Mouse (Mus musculus) intestine, embryonic 14.5 days (tissue): ENCODE measurements around the gene Zbed4. TPM values are rescaled to one million over a fixed set of nuclear protein-coding genes. Genes with fewer than 3 reads are reported as not detected.
A peak's percentile ranks its signal among the peaks of the same experiment; 100 is the strongest.

Experiments
- ATAC-seq: fragments of 200-750 bp; cut with Nextera tagmentation; replicated peaks from 2 replicates; pipeline ENCODE4 v1.8.0; 2017; ENCODE audit warnings: low read depth, moderate number of reproducible peaks, moderate TSS enrichment, moderate library complexity; ENCODE audit not compliant: low FRiP score, low TSS enrichment
- DNase-seq: peaks from one replicate; pipeline ENCODE4 v3.0.0-alpha.2; 2018; ENCODE audit warnings: low spot score
- H3K27ac ChIP-seq: fragments of 300-500 bp; sonication (generic); 2 replicates; pipeline ENCODE4 v1.5.1; 2014; ENCODE audit warnings: low read depth, mild to moderate bottlenecking, control low read depth
- H3K27me3 ChIP-seq: fragments of 300-500 bp; sonication (generic); replicated peaks from 2 replicates; pipeline ENCODE4 v1.6.1; 2014; ENCODE audit warnings: low read length, control low read depth; ENCODE audit not compliant: control insufficient read depth, insufficient read depth
- H3K36me3 ChIP-seq: fragments of 300-500 bp; sonication (generic); 2 replicates; pipeline ENCODE4 v1.6.1; 2014; ENCODE audit warnings: low read length, control low read depth; ENCODE audit not compliant: control insufficient read depth, insufficient read depth
- H3K4me1 ChIP-seq: fragments of 300-500 bp; sonication (generic); replicated peaks from 2 replicates; pipeline ENCODE4 v1.6.1; 2014; ENCODE audit warnings: low read length, control low read depth, mixed read lengths; ENCODE audit not compliant: control insufficient read depth, insufficient read depth
- H3K4me2 ChIP-seq: fragments of 300-500 bp; sonication (generic); 2 replicates; pipeline ENCODE4 v1.6.1; 2014; ENCODE audit warnings: low read length
- H3K4me3 ChIP-seq: fragments of 300-500 bp; sonication (generic); 2 replicates; pipeline ENCODE4 v1.5.1; 2014; ENCODE audit warnings: low read depth, low read length, control low read depth, mixed read lengths
- H3K9ac ChIP-seq: fragments of 300-500 bp; sonication (generic); 2 replicates; pipeline ENCODE4 v1.6.1; 2014; ENCODE audit warnings: mild to moderate bottlenecking, low read length
- H3K9me3 ChIP-seq: fragments of 300-500 bp; sonication (generic); 2 replicates; pipeline ENCODE4 v1.6.1; 2016; ENCODE audit warnings: low read length, control low read depth; ENCODE audit not compliant: control insufficient read depth
- WGBS: fragments of 180-500 bp; shearing (Covaris S2); extraction: QIAGEN DNeasy Blood & Tissue Kit; methylation state at CpG from one replicate; pipeline ENCODE4 v1.1.7; 2014; 5-methylcytosine and 5-hydroxymethylcytosine counted together
- polyA plus RNA-seq: library from polyadenylated mRNA; unstranded; fragments of >200 nt; fragmentation: Nextera tagmentation; extraction: Ambion mirVana; gene quantifications from 2 replicates; pipeline ENCODE4 v1.2.1, GENCODE M21; 2014

Gene Zbed4
- polyA plus RNA-seq, 1 experiment from 2014 or later, result 19.5 TPM

- 94% methylated on average over 15 of the region's 15 CpGs for WGBS
- Histone ChIP-seq H3K9ac (no peak overlapping the region), H3K27ac (no peak overlapping the region), H3K4me1 (no peaks in the 10 kb centered on the region), H3K36me3 (peaks cover 97% of the 10 kb centered on the region), H3K4me3 (no peak overlapping the region), H3K4me2 (no peak overlapping the region), H3K9me3 (no peaks in the 10 kb centered on the region), H3K27me3 (no peaks in the 10 kb centered on the region)
- DNase-seq, result no peak
- no peak for ATAC-seq
Observed at GRCm38 (mm10) chr15:88712501-88712900, 39.0 kb upstream of the Zbed4 start.

GRCm38 (mm10) chr15:88714021-88714589 is 37.4 kb upstream of the Zbed4 start:
- Histone ChIP-seq H3K4me1 (no peaks in the 10 kb centered on the region), H3K4me3 (no peak overlapping the region), H3K27me3 (no peaks in the 10 kb centered on the region), H3K36me3 (peaks cover 96% of the 10 kb centered on the region), H3K4me2 (no peak overlapping the region), H3K27ac (no peak overlapping the region), H3K9me3 (no peaks in the 10 kb centered on the region), H3K9ac (no peak overlapping the region)
- DNase-seq (no peak), ATAC-seq (no peak)
- 90% methylated on average over 6 of the region's 6 CpGs for WGBS

GRCm38 (mm10) chr15:88716350-88716749 is 35.1 kb upstream of the Zbed4 start:
- DNase-seq, result no peak
- H3K27me3 ChIP-seq, result no peaks in the 10 kb centered on the region

DNA sequence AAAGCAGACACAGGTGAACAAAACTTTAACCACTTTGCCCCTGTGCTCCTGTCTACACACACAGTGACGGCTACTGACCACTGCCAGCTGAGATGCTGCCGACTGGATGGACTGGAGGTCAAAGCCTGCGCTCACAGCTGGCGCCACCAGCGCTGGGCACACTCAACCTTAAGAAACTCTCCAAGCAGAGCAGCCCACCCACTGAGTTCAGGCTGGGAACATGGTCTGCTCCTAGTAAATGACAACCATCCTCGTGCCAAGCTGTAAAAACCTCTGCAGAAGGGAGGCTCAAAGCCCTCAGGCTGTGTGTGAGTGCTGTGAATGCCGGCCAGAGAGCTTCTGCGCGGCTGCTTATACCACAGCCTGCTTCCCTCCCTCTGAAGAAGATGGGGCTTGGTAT is 34.2 kb upstream of the Zbed4 start:
- H3K9me3 ChIP-seq, result no peaks in the 10 kb centered on the region
- peaks cover 91% of the 10 kb centered on the region for H3K36me3 ChIP-seq
- WGBS, result 76% methylated on average over 9 of the region's 9 CpGs
- no peak overlapping the region for H3K4me3 ChIP-seq
- H3K4me1 ChIP-seq, result no peaks in the 10 kb centered on the region
- no peak for ATAC-seq
- no peak overlapping the region for H3K27ac ChIP-seq
- no peak for DNase-seq
- H3K4me2 ChIP-seq, result no peak overlapping the region
- H3K9ac ChIP-seq, result no peak overlapping the region
- H3K27me3 ChIP-seq, result no peaks in the 10 kb centered on the region

More at GRCm38 (mm10) chr15:88716350-88716749, 35.1 kb upstream of the Zbed4 start:
- no peak overlapping the region for H3K27ac ChIP-seq
- no peaks in the 10 kb centered on the region for H3K4me1 ChIP-seq
- no peak overlapping the region for H3K9ac ChIP-seq
- H3K4me3 ChIP-seq, result no peak overlapping the region
- no peak for ATAC-seq
- peaks cover 92% of the 10 kb centered on the region for H3K36me3 ChIP-seq
- no peaks in the 10 kb centered on the region for H3K9me3 ChIP-seq
- no peak overlapping the region for H3K4me2 ChIP-seq

DNA sequence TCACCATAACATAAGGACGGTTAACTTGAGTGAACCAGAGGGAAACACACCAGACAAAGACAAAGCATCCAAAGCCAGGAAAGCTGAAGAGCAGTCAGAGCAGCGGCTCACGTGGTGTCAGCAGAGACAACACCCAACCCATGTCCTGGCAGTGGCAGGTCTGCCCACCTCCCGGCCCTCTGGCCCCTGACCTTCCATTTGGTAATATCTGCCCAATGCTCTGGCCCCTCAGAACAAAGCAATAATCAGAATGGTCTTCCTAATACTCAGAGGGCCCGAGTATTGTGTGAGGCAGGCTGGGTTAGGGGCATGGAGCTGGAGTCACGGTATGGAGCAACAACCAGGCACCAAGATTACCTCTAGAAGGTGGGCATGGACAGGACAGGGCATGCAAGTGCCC is 28.3 kb upstream of the Zbed4 start:
- peaks cover 85% of the 10 kb centered on the region for H3K36me3 ChIP-seq
- H3K27me3 ChIP-seq, result no peaks in the 10 kb centered on the region
- 79% methylated on average over 6 of the region's 6 CpGs for WGBS
- ATAC-seq (no peak), DNase-seq (no peak)
- no peak overlapping the region for H3K27ac ChIP-seq
- no peak overlapping the region for H3K4me3 ChIP-seq
- no peak overlapping the region for H3K4me2 ChIP-seq
- H3K9ac ChIP-seq, result no peak overlapping the region
- H3K9me3 ChIP-seq, result no peaks in the 10 kb centered on the region
- no peaks in the 10 kb centered on the region for H3K4me1 ChIP-seq

DNA sequence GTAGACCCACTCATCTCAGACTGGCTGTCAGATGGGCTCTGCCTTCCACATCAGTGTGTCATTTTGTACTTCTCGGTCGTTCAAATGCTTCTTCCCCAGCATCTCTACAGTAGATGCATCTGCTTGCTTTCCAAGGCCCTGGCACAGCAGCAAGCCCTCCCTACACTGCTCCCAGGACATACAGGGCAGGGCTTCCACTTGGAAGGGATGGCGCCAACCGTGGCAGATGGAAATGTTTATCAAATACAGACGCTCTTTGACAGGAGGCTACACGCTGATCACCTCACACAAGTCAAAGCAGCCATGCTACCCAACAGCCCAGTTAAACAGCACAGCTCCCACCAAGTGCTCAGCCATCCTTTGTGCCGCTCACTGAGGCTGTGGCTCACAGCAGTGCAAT is 27.1 kb upstream of the Zbed4 start:
- WGBS, result 81% methylated on average over 7 of the region's 7 CpGs
- no peak overlapping the region for H3K4me2 ChIP-seq
- no peak overlapping the region for H3K4me3 ChIP-seq
- H3K27me3 ChIP-seq, result no peaks in the 10 kb centered on the region
- H3K4me1 ChIP-seq, result no peaks in the 10 kb centered on the region
- H3K9ac ChIP-seq, result no peak overlapping the region
- no peaks in the 10 kb centered on the region for H3K9me3 ChIP-seq
- no peak overlapping the region for H3K27ac ChIP-seq
- ATAC-seq (no peak), DNase-seq (no peak)
- H3K36me3 ChIP-seq, result peaks cover 84% of the 10 kb centered on the region

DNA sequence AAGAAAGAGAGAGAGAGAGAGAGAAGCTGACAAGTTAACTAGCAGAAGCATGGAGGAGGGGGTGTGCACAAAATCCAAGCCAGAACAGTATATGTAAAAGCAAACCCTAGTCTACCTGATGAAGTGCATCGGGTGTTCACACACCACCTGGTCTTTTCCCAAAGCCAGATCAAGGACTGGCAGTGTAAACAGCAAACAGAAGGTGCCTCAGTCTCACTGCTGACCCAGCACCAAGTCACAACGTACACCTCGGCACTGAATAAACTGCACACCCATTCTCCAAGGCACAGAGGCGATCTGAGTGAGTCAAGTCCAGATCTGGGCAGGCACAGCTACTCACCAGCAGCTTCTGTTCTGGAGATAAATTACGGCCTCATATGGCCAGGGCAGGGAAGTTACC is 26.4 kb upstream of the Zbed4 start:
- Histone ChIP-seq H3K36me3 (peaks cover 85% of the 10 kb centered on the region), H3K9me3 (no peaks in the 10 kb centered on the region), H3K27ac (no peak overlapping the region), H3K4me2 (no peak overlapping the region), H3K9ac (no peak overlapping the region), H3K4me1 (no peaks in the 10 kb centered on the region), H3K27me3 (no peaks in the 10 kb centered on the region), H3K4me3 (no peak overlapping the region)
- ATAC-seq (0 out of 2 replicates have a peak, but pooled peaks have one; percentile 24), DNase-seq (no peak)
- WGBS, result 93% methylated on average over 5 of the region's 5 CpGs

DNA sequence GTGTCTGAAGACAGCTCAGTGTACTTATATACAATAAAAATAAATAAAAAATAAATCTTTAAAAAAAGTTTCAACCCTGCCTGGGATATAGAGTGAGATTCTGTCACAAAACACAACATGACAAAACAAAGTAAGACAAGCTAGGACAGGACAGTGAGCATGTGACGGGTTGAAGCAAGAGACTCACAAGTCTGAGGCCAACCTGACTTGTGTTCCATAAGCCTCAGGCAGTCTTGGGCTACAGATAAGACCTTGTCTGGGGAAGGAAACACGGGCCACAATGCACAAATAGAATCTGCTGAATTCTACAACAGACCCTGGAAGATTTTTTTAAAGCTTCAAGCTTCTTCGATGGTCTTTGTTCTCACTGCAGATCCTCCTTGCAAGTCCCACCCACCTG is 24.3 kb upstream of the Zbed4 start:
- no peak overlapping the region for H3K4me2 ChIP-seq

GRCm38 (mm10) chr15:88730717-88731116 is 20.7 kb upstream of the Zbed4 start:
- peaks cover 14% of the 10 kb centered on the region for H3K4me1 ChIP-seq
- WGBS, result 66% methylated on average over 3 of the region's 3 CpGs
- no peak overlapping the region for H3K4me3 ChIP-seq
- ATAC-seq (no peak), DNase-seq (no peak)
- peaks cover 37% of the 10 kb centered on the region for H3K36me3 ChIP-seq
- H3K27me3 ChIP-seq, result no peaks in the 10 kb centered on the region
- H3K9me3 ChIP-seq, result no peaks in the 10 kb centered on the region
- no peak overlapping the region for H3K27ac ChIP-seq
- H3K9ac ChIP-seq, result no peak overlapping the region
- 0 out of 2 replicates have a peak overlapping the region, but pooled peaks have one; percentile 3 for H3K4me2 ChIP-seq

More for the DNA sequence above, 24.3 kb upstream of the Zbed4 start:
- Histone ChIP-seq H3K4me1 (peaks cover 9% of the 10 kb centered on the region), H3K36me3 (peaks cover 70% of the 10 kb centered on the region), H3K27me3 (no peaks in the 10 kb centered on the region), H3K4me3 (no peak overlapping the region), H3K9ac (no peak overlapping the region), H3K9me3 (no peaks in the 10 kb centered on the region), H3K27ac (no peak overlapping the region)
- no peak for DNase-seq
- 87% methylated on average over 3 of the region's 3 CpGs for WGBS
- ATAC-seq, result no peak
